Mouse (Mus musculus) layer of hippocampus, adult 9-11 months (tissue): ENCODE data around the gene Srpr.

Experiments
- DNase-seq: peaks from one replicate; pipeline ENCODE4 v3.0.0; 2022

Srpr gene

DNA sequence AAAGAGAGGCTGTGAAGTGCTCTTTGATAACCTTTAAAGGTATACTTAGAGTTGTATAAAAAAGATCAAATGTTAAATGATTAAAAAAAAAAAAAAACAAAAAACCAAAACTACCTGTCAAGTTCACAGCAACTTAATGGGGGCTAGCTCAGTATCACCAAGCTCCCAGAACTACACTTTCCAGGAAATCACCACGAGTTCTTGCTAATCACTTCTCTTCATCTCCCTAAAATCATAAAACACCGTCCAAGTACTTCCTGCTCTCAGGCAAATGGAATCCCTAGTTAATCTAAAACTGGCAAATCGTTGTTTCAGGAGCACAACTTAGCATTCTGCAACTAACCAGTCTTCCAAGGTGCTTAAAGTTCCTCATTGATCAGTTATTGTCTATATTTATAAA lies 64.5 kb downstream of the Srpr start:
- no peak for DNase-seq

DNA sequence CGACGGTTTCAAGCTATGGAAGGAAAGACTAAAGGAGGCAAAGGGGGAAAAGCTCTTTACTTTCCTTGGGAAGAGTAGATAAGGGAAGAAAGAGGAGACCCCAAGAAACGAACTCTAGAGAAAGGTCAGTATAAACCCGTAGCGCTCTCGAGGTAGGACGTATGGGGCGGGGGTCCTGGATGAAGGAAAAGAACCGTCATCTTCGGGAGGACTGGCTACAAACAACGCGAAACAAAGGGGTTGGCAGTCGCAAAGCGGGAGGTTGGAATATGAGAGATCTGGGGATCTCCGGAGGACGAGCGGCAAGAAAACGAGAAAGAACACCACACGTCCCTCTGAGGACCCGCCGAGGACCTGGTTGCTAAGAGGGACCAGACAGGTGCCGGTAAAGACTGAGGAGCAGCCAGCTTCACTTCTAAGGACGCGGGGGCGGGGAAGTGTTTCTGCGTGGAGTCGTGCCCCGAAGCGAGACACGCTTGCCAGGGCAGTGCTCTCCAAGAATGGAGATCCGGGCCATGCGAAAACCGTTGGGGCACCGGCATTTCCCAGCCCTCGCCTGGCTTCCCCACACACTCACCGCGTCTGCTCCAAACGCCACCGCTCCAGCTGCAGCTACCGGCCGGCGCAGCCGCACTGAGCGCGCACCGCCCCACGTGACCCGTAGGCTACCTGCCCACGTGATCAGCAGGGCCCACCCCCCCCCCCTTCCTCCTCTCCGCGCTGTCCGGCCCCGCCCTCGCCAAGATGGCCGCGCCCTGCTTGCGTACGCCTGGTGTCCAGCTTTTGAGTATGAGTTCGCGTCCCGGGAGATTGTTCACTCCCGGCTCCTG lies 67.4 kb downstream of the Srpr start, which contains the start of the genes Fam118b and Rpusd4:
TSS of gene Fam118b (minus strand) at position 660 of the 830 bp plus-strand sequence.
TSS of gene Rpusd4 (plus strand) at position 720 of the 830 bp plus-strand sequence.
- peak; percentile 95 for DNase-seq

DNA sequence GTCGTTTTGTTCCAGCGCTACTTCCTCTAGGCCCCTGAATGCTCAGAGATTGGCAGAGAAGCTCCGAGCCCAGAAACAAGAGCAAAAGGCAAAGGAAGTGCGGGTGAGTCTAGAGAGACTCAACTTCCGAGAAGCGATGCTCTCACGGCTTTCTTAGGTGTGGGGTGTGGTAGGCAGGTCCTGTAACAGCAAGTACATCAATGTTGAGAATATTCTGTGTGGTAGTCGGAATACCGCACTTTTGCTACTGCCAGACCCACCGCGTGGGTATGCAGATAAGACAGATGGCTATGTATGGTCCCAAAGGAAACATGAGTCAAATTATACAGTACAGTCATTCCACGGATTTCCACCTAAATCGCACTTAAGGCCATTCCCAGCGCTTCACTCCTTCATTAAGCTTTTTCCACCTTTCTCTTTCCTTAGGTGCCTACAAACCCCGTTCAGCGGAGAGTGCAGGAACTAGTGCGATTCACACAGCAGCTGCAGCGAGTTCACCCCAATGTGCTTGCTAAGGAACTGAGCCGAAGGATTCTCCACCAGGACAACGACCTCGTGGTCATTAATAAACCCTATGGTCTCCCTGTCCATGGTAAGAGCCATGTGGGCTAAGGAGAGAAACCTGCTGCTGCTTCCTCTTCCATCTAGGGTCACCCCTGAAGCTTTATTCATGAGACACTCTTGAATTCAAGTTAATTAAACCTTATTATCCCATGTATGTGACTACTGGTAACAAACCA lies 68.2 kb downstream of the Srpr start:
- no peak for DNase-seq

DNA sequence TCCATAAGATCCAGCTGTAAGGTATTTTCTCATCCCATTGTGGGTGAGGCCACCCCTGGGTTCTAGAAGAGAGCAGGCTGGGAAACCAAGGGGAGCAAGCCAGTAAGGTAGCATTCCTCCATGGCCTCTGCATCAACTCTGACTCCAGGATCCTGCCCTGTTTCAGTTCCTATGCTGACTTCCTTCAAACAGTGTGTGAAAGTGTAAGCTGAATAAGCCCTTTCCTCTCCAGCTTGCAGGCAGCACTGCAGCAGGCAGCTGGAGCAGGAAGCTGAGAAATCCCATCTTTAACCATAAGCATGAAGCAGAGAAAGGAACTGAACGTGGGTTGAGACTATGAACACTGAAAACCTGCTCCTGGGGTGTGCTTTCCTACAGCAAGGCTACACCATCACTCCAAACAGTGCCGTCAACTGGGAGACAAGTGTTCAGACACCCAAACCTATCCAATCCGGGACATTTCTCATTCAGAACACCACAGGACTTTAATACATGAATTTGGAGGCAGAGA lies 77.9 kb downstream of the Srpr start:
- DNase-seq, result no peak

DNA sequence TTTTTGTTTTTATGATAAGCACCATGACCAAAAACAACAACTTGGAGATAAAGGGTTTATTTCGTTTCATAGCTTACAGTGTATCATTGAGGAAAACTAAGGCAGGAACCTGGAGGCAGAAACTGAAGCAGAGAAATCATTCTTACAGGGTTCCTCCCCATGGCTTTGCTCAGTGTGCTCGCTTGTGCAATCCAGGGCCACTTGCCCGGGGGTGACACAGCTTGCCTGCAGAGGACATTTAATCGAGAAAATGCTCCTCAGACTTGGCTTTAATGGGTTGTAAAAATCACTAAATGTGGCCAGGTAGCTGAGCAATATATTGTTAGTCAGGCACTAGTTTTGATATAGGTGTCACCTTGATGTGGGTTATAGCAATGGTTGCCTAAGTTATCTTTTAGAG lies 78.5 kb downstream of the Srpr start:
- no peak for DNase-seq

DNA sequence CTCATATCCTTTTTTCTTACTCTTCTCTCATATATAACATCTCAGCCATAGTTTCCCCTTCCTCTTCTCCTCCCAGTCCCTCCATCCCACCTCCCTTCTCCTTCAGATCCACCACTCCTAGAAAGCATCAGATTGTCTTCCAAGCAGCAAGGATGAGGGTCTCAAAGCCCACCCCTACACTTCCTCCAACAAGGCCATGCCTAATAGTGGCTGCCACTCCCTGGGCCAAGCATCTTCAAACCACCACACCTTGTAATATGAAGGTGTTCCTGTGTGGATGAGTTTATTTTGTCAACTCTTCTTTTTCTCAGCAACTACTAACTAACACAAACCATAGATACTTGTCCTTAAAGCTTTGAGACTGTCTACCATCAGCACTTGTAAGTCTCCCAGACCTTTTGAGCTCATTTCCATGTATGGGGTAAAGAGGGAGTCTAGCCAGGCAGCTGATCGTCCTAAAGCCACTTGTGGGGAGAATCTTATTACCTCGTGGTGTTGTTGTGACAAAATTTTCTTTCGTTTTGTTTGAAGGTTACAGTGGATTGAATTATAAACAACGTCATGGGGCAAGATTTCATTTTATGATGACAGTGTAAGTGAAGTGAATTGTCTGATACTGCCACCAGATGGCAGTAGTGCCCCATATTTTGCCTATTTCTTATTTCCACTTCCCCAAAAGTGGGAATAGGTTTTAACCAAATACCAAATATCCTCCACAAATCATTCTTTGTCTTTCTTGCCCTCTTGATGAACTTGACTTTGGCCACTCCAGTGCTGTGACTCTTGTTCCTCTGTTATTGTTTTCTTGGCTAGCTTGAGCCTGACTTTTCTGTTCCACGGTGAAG lies 82.3 kb downstream of the Srpr start:
- no peak for DNase-seq

DNA sequence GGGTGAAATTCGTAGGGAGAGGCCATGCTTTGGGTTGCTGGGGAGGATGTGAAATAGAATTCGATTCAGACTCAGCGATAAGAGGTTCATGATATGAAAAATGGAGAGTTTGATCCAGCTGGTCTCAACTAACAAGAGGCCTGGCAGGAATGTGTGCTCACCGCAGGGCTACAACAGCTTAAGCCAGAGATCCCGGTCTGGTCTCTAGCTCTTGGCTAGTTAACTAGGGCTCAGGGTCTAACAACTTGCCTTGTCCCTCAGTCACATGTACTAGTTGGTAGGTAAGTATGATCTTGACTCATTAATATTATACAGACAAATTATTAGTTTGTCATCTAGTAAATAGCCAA lies 82.9 kb downstream of the Srpr start:
- DNase-seq, result no peak

DNA sequence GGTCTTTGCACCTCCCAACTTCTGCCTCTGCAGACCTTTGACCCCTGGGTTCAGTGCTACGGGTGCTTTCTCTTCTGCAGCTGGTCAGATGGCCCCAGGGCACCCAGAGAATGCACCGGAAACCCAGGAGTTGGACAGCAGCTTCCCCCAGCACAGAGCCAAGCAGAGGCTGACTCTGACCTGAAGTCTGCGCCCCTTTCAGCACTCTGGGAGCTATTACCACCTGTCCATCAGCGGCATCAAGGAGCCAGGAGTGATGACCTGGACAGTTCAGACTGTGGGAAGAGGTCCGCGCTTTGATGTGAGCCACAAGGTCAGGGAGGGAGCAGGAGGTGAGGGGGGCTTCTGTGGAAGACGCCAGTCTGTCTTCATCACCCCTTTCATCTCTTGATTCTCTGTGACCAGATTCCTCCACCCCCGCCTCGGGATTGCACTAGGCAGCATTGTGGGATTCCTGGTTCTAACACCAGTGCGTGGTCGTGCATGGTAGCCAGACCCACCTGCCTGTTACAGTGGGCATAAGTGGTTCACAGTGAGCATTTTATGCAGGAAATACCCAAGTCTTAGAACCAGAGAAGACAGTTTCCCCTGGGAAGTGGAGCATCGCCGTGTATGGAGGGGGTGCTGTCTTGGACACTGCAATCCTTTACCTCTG lies 83.6 kb downstream of the Srpr start:
- no peak for DNase-seq

DNA sequence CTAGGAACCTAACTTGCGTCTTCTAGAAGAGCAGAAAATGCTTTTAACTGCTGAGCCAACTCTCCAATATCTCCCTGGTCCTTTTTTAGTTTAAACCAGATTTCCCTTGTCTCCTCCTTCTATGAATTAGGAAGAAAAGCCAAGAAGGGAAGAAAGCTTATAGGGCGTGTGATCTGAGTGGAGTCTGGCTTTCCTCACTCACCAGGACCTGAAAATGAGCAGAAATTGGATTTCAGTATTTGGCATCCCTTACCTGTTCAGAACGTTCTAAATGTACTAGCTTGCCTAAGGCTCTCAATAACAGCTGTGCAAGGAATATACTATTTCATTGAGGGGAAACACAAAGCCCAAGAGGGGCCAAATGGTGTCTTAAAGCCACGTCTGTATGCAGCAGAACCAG lies 84.4 kb downstream of the Srpr start:
- no peak for DNase-seq

DNA sequence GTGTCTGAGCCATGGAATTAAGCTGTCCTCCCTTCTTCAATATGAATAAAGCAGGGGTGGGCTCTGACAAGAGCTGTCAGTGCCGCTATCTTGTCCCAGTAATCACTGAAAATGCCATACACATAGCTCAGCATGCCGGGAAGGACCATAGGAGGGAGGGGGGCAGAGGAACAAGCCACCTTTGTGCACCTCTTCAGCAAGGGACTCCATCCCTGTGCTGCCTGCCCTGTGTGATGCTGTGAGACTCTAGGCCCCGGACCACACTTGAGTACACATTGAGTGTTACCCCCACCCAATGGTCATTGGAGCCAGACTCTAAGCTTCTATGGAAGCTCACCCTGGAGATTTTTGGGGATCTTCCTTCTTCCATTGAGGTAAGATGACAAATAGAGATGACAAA lies 86.4 kb downstream of the Srpr start:
- DNase-seq, result no peak

DNA sequence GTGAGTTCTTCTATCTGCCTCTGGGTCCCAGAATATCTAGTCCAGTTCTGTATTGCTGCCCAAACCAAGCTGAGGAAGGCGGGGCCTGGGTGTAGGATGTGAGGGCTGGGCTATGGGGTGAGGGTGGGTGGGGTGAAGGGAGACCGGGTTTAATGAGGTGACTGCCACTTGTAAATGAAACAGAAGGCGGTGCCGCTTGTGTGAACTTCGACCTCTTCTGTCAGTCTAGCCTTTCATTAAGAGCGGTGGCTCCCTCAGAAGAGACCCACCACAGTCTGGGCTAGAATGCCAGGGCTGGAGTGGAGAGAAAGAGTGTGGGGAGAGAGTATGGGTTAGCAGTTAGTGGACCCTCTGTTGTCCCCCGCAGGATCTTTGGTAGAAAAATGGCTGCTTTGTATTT lies 90.0 kb downstream of the Srpr start:
- no peak for DNase-seq

DNA sequence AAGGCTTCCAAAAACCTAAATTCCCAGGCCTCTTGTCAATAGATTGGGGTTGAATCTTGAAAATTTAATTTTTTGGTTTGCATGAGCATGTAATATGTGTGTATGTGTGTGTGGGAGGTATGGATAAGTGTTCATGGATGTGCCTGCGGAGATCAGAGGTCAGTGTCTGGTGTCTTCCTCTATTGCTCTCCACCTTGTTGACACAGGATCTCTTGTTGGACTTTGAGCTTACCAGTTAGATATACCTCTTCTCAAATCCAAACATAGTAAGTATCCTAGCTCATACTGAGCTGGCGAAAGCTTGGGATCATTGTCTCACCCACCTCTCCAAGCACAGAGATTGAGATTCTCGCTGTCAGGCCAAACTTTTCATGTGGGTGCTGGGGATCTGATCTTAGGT lies 90.4 kb downstream of the Srpr start:
- no peak for DNase-seq

DNA sequence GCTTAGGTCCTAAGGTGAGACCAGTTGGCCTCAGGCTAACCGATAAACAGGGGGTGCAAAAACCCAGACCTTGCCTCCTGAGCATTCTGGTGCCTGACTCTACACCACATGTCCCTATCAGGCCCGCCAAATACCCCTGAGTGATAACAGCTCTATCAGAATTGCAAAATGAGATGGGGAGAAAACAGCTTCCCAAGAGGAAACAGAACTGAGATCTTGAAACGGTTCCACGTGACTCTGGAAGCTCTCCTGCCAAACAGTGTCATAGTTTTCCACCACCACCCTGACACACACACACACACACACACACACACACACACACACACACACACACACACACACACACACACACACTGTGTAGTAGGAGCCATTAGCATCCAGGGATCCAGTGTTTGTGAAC lies 90.9 kb downstream of the Srpr start:
- no peak for DNase-seq

DNA sequence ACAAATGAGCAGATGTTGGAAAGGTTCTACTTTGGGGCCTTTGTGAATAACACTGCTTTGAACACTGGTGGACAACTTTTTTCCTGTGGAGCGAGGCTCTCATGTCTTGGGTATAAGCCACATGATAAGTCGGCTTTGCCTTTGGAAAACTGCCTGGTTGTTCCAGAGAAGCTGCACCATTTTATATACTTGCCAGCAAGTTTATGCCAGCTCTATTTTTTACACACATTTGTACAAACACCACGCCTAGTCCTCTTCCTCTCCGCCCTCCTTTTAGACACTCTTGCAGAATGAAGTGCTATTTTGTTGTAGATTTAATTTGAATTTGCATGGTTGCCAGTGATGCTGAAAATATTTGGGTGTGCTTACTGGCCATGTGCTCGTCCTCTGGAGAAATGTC lies 93.5 kb downstream of the Srpr start:
- no peak for DNase-seq
